Mouse (Mus musculus) limb, embryonic 11.5 days (tissue): Measurements from ENCODE around the gene Gm10663. TPM values are rescaled to one million over a fixed set of nuclear protein-coding genes. Genes with fewer than 3 reads are reported as not detected.
A peak's percentile ranks its signal among the peaks of the same experiment; 100 is the strongest.

Experiments
- ATAC-seq: fragments of 200-750 bp; cut with Nextera tagmentation; 2 replicates; pipeline ENCODE4 v1.8.0; 2017; ENCODE audit warnings: low read depth; ENCODE audit not compliant: insufficient number of reproducible peaks, low FRiP score, low TSS enrichment
- DNase-seq: peaks from one replicate; pipeline ENCODE4 v3.0.0-alpha.2; 2015; ENCODE audit warnings: low spot score
- H3K27ac ChIP-seq: fragments of 300-500 bp; sonication (generic); replicated peaks from 2 replicates; pipeline ENCODE4 v1.5.1; 2014; ENCODE audit warnings: low read depth, mild to moderate bottlenecking, low read length
- H3K27me3 ChIP-seq: fragments of 300-500 bp; sonication (generic); 2 replicates; pipeline ENCODE4 v1.6.1; 2014; ENCODE audit warnings: mild to moderate bottlenecking, low read length, mixed read lengths; ENCODE audit not compliant: control insufficient read depth, insufficient read depth
- H3K36me3 ChIP-seq: fragments of 300-500 bp; sonication (generic); 2 replicates; pipeline ENCODE4 v1.6.1; 2014; ENCODE audit warnings: mild to moderate bottlenecking, low read length, moderate library complexity, mixed read lengths; ENCODE audit not compliant: control insufficient read depth, insufficient read depth
- H3K4me1 ChIP-seq: fragments of 300-500 bp; sonication (generic); 2 replicates; pipeline ENCODE4 v1.6.1; 2014; ENCODE audit warnings: low read length, mixed read lengths; ENCODE audit not compliant: control insufficient read depth, insufficient read depth
- H3K4me2 ChIP-seq: fragments of 300-500 bp; sonication (generic); 2 replicates; pipeline ENCODE4 v1.6.1; 2014; ENCODE audit warnings: low read depth, mild to moderate bottlenecking, moderate library complexity; ENCODE audit not compliant: severe bottlenecking
- H3K4me3 ChIP-seq: fragments of 300-500 bp; sonication (generic); 2 replicates; pipeline ENCODE4 v1.5.1; 2014; ENCODE audit warnings: low read depth, low read length
- H3K9ac ChIP-seq: fragments of 300-500 bp; sonication (generic); 2 replicates; pipeline ENCODE4 v1.6.1; 2014; ENCODE audit warnings: mild to moderate bottlenecking, low read length
- H3K9me3 ChIP-seq: fragments of 300-500 bp; sonication (generic); 2 replicates; pipeline ENCODE4 v1.6.1; 2016; ENCODE audit warnings: low read length; ENCODE audit not compliant: control insufficient read depth
- WGBS: fragments of 180-500 bp; shearing (Covaris S2); extraction: QIAGEN DNeasy Blood & Tissue Kit; methylation state at CpG from one replicate; pipeline ENCODE4 v1.1.7; 2014; 5-methylcytosine and 5-hydroxymethylcytosine counted together
- polyA plus RNA-seq: library from polyadenylated mRNA; unstranded; fragments of >200 nt; fragmentation: Nextera tagmentation; extraction: Ambion mirVana; gene quantifications from 2 replicates; pipeline ENCODE4 v1.2.1, GENCODE M21; 2014

Gm10663 gene
- not detected in 2 replicates for polyA plus RNA-seq

DNA sequence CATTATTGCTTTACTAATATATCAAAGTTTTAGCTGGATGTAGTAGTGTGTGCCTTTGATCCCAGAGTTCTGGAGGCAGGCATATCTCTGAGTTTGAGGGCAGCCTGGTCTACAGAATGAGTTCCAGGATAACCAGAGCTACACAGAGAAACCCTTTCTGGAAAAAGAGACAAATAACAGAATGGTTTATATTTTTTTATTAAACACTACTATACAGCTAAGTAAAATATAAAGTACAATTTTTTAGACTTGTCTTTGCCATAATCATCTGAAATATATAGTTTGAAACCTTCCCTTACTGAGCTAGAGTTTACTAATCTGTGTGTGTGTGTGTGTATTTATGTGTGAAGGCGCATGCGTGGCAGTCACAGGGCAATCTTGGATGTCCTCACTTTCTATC lies at the start of gene Gm10663:
Gm10663 (plus strand) TSS at position 301 of the 400 bp plus-strand sequence.
- no peak within 1 kb of the TSS for H3K4me3 ChIP-seq
- no peaks in the 10 kb centered on the region for H3K27me3 ChIP-seq
- H3K4me1 ChIP-seq = no peaks in the 10 kb centered on the region
- H3K9ac ChIP-seq = no peak within 1 kb of the TSS
- no peak for ATAC-seq
- no peaks in the 10 kb centered on the region for H3K36me3 ChIP-seq
- no peak within 1 kb of the TSS for H3K27ac ChIP-seq
- no peak for DNase-seq
- H3K9me3 ChIP-seq = no peaks in the 10 kb centered on the region
- WGBS = 81% methylated on average over 2 of the region's 2 CpGs
- no peak within 1 kb of the TSS for H3K4me2 ChIP-seq

DNA sequence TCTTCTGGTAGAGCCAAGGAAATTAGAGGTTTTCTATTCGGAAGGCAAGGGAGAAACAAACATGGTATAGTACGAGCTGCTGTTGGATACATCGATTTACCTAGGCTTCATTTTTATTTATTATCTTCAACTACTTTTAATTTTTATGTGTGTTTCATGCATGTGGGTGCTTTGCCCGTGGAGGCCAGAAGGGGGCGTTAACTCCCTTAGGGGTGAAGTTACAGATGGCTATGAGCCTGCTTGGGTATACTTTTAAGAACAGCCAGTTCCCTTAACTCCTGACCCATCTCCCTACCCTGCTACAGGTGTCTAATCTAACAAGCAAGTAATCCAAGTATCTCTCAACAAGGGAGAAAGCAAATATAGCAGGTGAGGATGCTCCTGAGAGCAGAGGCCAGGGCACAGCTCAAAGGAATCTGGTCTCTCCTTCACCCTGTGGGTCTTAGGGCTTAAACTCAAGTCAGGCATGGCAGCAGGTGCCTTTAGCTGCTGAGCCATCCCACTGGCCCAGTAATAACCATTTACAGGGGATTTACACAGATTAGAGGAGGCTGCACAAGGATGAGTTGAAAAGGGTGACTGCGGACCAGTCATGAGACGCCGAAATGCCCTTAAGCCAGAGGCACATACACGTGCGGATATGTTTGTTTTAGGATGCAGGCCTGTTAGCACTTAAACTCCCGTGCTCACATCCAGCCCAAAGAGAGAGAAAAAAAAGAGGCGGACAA lies 45.7 kb upstream of the Gm10663 start:
- no peaks in the 10 kb centered on the region for H3K36me3 ChIP-seq
- WGBS = 77% methylated on average over 12 of the region's 12 CpGs
- H3K4me1 ChIP-seq = no peaks in the 10 kb centered on the region
- no peaks in the 10 kb centered on the region for H3K27me3 ChIP-seq
- ATAC-seq (no peak), DNase-seq (no peak)
- H3K9ac ChIP-seq = no peak overlapping the region
- no peaks in the 10 kb centered on the region for H3K9me3 ChIP-seq
- H3K4me3 ChIP-seq = no peak overlapping the region
- no peak overlapping the region for H3K4me2 ChIP-seq
- H3K27ac ChIP-seq = no peak overlapping the region

DNA sequence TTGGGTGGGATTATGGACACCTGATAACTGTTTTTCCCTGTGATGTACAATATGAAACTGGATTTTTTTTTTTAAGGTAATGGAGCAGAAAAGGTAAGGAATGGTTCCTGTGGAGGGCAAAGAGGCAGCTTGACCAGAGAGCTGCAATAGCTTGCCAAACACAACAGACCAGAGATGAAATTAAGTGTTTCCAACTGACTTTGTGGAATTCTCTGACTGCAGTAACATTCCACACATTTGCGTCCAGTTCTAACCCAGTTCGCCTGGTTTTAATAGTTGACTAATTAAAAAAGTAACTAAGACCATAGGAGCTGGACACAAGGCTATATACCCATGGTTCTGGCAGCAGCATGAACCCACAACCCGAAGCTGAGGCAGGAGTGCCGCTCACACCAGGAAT lies 45.1 kb upstream of the Gm10663 start:
- ATAC-seq (no peak), DNase-seq (no peak)
- no peaks in the 10 kb centered on the region for H3K4me1 ChIP-seq
- H3K9ac ChIP-seq = no peak overlapping the region
- H3K4me2 ChIP-seq = no peak overlapping the region
- H3K9me3 ChIP-seq = no peaks in the 10 kb centered on the region
- no peak overlapping the region for H3K4me3 ChIP-seq
- H3K27ac ChIP-seq = no peak overlapping the region
- no peaks in the 10 kb centered on the region for H3K27me3 ChIP-seq
- H3K36me3 ChIP-seq = no peaks in the 10 kb centered on the region
- 54% methylated on average over 4 of the region's 4 CpGs for WGBS

DNA sequence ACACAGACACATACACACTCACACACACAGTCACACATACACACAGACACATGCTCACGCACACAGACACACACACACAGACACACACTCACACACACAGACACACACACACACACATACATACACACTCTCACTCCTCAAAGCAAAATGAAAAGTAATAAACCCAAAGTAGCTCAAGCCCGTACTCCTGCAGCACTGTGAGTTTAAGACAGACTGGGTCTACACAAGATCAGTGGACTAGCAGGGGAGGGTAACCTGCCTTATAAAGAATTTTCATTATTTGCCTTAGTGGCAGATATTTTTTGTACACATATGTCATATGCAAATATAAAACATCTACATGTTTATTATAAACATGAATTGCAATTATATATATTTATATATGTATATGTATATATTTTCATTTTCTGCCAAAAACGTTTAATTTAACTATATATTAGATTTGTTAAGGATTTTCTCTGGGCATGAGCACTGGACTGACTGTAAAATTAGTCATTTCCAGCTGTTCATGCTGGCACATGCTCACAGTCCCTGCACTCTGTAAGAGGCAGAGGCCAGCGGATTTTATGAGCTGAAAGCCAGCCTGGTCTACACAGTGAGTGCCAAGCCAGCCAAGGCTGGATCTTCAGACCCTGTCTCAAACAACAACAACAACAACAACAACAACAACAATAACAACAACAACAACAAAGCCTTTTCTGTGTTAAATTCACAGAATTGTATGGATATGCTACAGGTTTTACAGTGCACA lies 43.9 kb upstream of the Gm10663 start:
- H3K4me2 ChIP-seq = no peak overlapping the region
- H3K27ac ChIP-seq = no peak overlapping the region
- ATAC-seq = 0 out of 2 replicates have a peak, but pooled peaks have one; percentile 14
- H3K27me3 ChIP-seq = no peaks in the 10 kb centered on the region
- no peak for DNase-seq
- H3K36me3 ChIP-seq = no peaks in the 10 kb centered on the region
- peaks cover 2% of the 10 kb centered on the region; the same call in 1 of the 2 replicates for H3K4me1 ChIP-seq
- 74% methylated on average over 4 of the region's 4 CpGs for WGBS
- H3K4me3 ChIP-seq = no peak overlapping the region
- H3K9me3 ChIP-seq = no peaks in the 10 kb centered on the region
- no peak overlapping the region for H3K9ac ChIP-seq

DNA sequence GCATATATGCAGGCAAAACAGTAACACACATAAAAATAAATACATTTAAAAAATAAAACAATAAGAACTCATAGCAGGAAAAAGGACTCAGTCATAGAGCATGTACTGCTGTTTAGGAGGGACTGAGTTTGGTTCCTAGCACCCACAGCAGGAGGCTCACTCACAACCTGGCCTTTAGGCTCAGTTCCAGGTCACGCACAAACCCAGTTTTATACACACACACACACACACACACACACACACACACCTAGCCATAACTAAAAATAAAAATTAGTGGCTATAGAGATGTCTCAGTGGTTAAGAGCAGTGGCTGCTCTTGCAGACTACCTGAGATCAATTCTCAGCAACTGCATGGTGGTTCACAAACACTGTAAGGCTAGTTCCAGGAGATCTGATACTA lies 42.7 kb upstream of the Gm10663 start:
- WGBS = 100% methylated on average over 1 of the region's 1 CpGs
- H3K9me3 ChIP-seq = no peaks in the 10 kb centered on the region
- no peak overlapping the region for H3K9ac ChIP-seq

DNA sequence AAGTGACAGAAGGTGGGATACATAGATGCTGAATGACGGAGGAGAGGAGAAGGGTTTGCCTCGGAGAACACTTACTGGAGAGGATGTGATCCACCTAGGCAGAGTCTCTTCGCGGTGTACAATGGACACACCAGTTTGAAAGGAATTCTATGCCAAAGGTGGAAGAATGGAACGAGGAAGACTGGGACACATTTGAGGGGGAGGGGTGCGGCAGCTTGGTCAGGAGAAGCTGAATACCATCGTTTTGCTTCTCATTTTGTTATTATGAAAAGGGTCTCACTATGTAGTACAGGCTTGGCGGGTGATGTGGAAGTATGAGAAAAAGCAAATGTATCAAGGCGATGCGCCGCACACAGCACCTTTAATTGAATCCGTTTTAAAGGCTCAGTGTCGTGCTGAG lies 41.8 kb upstream of the Gm10663 start:
- Histone ChIP-seq H3K27me3 (no peaks in the 10 kb centered on the region), H3K4me1 (peaks cover 2% of the 10 kb centered on the region; the same call in 1 of the 2 replicates), H3K36me3 (no peaks in the 10 kb centered on the region), H3K4me2 (no peak overlapping the region), H3K9ac (no peak overlapping the region), H3K27ac (no peak overlapping the region), H3K9me3 (no peaks in the 10 kb centered on the region), H3K4me3 (no peak overlapping the region)
- DNase-seq (no peak), ATAC-seq (no peak)
- WGBS = 83% methylated on average over 13 of the region's 13 CpGs

More for the DNA sequence above, 42.7 kb upstream of the Gm10663 start:
- no peaks in the 10 kb centered on the region for H3K36me3 ChIP-seq
- no peaks in the 10 kb centered on the region for H3K27me3 ChIP-seq
- no peak overlapping the region for H3K4me2 ChIP-seq
- no peak overlapping the region for H3K4me3 ChIP-seq
- DNase-seq (no peak), ATAC-seq (no peak)
- H3K4me1 ChIP-seq = peaks cover 2% of the 10 kb centered on the region; the same call in 1 of the 2 replicates
- no peak overlapping the region for H3K27ac ChIP-seq

DNA sequence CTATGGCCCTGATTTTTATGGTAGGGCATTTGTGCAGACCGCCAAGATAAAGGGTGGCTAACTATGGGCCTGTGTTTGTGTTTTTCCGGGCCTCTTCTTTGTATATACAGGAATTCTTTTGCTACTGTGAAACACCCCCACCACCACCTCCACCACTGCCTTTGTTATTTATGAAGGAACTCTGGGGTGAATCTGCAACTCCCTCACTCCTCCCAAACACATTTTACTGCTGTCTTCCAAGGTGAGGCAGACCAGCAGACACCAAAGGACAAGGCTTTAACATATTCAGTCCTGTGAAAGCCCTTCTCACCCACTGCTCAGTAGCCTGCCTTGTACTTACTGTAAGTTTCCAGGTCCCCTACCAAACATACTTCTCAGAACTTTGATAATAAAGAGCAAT lies 40.7 kb upstream of the Gm10663 start:
- ATAC-seq (no peak), DNase-seq (no peak)
- WGBS = 30% methylated on average over 2 of the region's 2 CpGs
- Histone ChIP-seq H3K9ac (no peak overlapping the region), H3K4me2 (no peak overlapping the region), H3K4me3 (no peak overlapping the region), H3K27ac (0 out of 2 replicates have a peak overlapping the region, but pooled peaks have one; percentile 17), H3K27me3 (no peaks in the 10 kb centered on the region), H3K4me1 (peaks cover 2% of the 10 kb centered on the region; the same call in 1 of the 2 replicates), H3K9me3 (no peaks in the 10 kb centered on the region), H3K36me3 (no peaks in the 10 kb centered on the region)

DNA sequence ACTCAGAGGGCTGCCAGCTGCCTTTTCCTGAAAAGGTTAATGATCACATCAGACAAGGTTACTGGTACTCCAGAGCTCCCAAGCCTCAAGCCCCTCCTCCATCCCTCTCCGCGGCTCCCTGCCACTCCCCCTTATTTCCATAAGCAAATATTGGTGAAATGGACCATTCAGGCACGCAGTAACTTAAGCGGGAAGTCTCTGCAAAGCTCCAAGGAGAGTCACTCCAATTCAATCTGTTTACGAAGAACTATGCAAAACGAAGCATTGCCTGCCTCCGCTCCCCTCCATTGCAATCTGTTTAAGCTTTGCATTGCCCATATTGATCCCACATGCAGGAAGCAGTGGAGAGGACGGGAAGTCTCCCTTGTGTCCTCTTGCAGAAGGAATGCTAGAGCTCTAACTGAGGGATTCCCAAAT lies 37.7 kb upstream of the Gm10663 start, which contains the start of gene Apela:
Apela (minus strand) TSS at position 220 of the 417 bp plus-strand sequence.
- H3K4me2 ChIP-seq = peak within 1 kb of the TSS; percentile 43
- H3K4me1 ChIP-seq = peaks cover 2% of the 10 kb centered on the region; the same call in 1 of the 2 replicates
- H3K36me3 ChIP-seq = no peaks in the 10 kb centered on the region
- H3K9ac ChIP-seq = no peak within 1 kb of the TSS
- WGBS = 1% methylated on average over 8 of the region's 8 CpGs
- H3K4me3 ChIP-seq = peak within 1 kb of the TSS; percentile 9
- no peak within 1 kb of the TSS for H3K27ac ChIP-seq
- peak; percentile 82 for ATAC-seq
- no peaks in the 10 kb centered on the region for H3K9me3 ChIP-seq
- DNase-seq = peak; percentile 78
- H3K27me3 ChIP-seq = no peaks in the 10 kb centered on the region
